Mouse (Mus musculus): ENCODE data around the gene Lsm14a.
A peak's percentile ranks its signal among the peaks of the same experiment; 100 is the strongest.

Gene Lsm14a

GRCm38 (mm10) chr7:34393215-34393614 lies at the start of gene Lsm14a:
Gene Lsm14a (minus strand): TSS chr7:34393315.
- DNase-seq (ENCODE audit: low spot score in 2 of 2): no peak

GRCm38 (mm10) chr7:34438903-34439302 lies 45.8 kb upstream of the Lsm14a start:
- DNase-seq (ENCODE audit: low spot score in 2 of 2): no peak

- no peak for DNase-seq (ENCODE audit: low spot score in 2 of 2)
Measured at GRCm38 (mm10) chr7:34433597-34433996, 40.5 kb upstream of the Lsm14a start.

GRCm38 (mm10) chr7:34421201-34421600 lies 28.1 kb upstream of the Lsm14a start:
- no peak for DNase-seq (ENCODE audit: low spot score in 2 of 2)

GRCm38 (mm10) chr7:34407492-34407891 lies 14.4 kb upstream of the Lsm14a start:
- peak; percentile 15 to 27 for DNase-seq (ENCODE audit: low spot score in 2 of 2)

GRCm38 (mm10) chr7:34403876-34404275 lies 10.8 kb upstream of the Lsm14a start:
- DNase-seq (ENCODE audit: low spot score in 2 of 2): no peak

GRCm38 (mm10) chr7:34400070-34400469 lies 7.0 kb upstream of the Lsm14a start:
- no peak for DNase-seq (ENCODE audit: low spot score in 2 of 2)

- no peak for DNase-seq (ENCODE audit: low spot score in 2 of 2)
Measured at GRCm38 (mm10) chr7:34398831-34399230, 5.7 kb upstream of the Lsm14a start.

- DNase-seq (ENCODE audit: low spot score in 2 of 2): no peak
Measured at GRCm38 (mm10) chr7:34396791-34397190, 3.7 kb upstream of the Lsm14a start.

GRCm38 (mm10) chr7:34395761-34396160 lies 2.6 kb upstream of the Lsm14a start:
- DNase-seq (ENCODE audit: low spot score in 2 of 2): no peak

- DNase-seq (ENCODE audit: low spot score in 2 of 2): no peak
Measured at GRCm38 (mm10) chr7:34394636-34395035, 1.5 kb upstream of the Lsm14a start.

GRCm38 (mm10) chr7:34394091-34394490 lies 976 bp upstream of the Lsm14a start:
- no peak for DNase-seq (ENCODE audit: low spot score in 2 of 2)

- no peak for DNase-seq (ENCODE audit: low spot score in 2 of 2)
Measured at GRCm38 (mm10) chr7:34392335-34392734, 780 bp downstream of the Lsm14a start.

- DNase-seq (ENCODE audit: low spot score in 2 of 2): no peak
Measured at GRCm38 (mm10) chr7:34391711-34392110, 1.4 kb downstream of the Lsm14a start.

- peak; percentile 39 to 51 for DNase-seq (ENCODE audit: low spot score in 2 of 2)
Measured at GRCm38 (mm10) chr7:34390834-34391155, 2.3 kb downstream of the Lsm14a start.

- DNase-seq (ENCODE audit: low spot score in 2 of 2): no peak
Measured at GRCm38 (mm10) chr7:34390111-34390833, 2.8 kb downstream of the Lsm14a start.

GRCm38 (mm10) chr7:34389277-34390085 lies 3.6 kb downstream of the Lsm14a start:
- DNase-seq (ENCODE audit: low spot score in 2 of 2): peak; percentile 94 to 95

GRCm38 (mm10) chr7:34388445-34389276 lies 4.5 kb downstream of the Lsm14a start:
- DNase-seq (ENCODE audit: low spot score in 2 of 2): peak; percentile 63

GRCm38 (mm10) chr7:34387784-34388444 lies 5.2 kb downstream of the Lsm14a start:
- no peak for DNase-seq (ENCODE audit: low spot score in 2 of 2)

- no peak for DNase-seq (ENCODE audit: low spot score in 2 of 2)
Measured at GRCm38 (mm10) chr7:34382803-34383202, 10.3 kb downstream of the Lsm14a start.

GRCm38 (mm10) chr7:34381733-34382132 lies 11.4 kb downstream of the Lsm14a start:
- DNase-seq (ENCODE audit: low spot score in 2 of 2): no peak

- DNase-seq (ENCODE audit: low spot score in 2 of 2): no peak
Measured at GRCm38 (mm10) chr7:34380311-34380710, 12.8 kb downstream of the Lsm14a start.

Data from heart, adult 9 months (tissue).